Mouse (Mus musculus) ES-E14 (cell line): ENCODE measurements around the gene Galnt14. TPM values are rescaled to one million over a fixed set of nuclear protein-coding genes. Genes with fewer than 3 reads are reported as not detected.

Experiments
- DNase-seq: peaks from one replicate; pipeline ENCODE4 v3.0.0-alpha.2; 2013; ENCODE audit warnings: low read depth, low spot score
- H3K27ac ChIP-seq: 2 replicates; pipeline ENCODE4 v1.5.1; 2012; ENCODE audit warnings: low read depth, mild to moderate bottlenecking, low read length, moderate library complexity, mixed read lengths; ENCODE audit not compliant: poor library complexity, insufficient read depth, severe bottlenecking
- H3K36me3 ChIP-seq: 2 replicates; pipeline ENCODE4 v1.6.1; 2012; ENCODE audit warnings: mild to moderate bottlenecking, low read length, moderate library complexity, mixed read lengths; ENCODE audit not compliant: control insufficient read depth, poor library complexity, insufficient read depth, severe bottlenecking
- H3K4me1 ChIP-seq, 2 experiments: fragments of 150-350 bp in 1 of 2; sonication (generic) in 1 of 2; 2 replicates each; pipeline ENCODE4 v1.6.1; 2012; ENCODE audit warnings: low read length in 2 of 2, mild to moderate bottlenecking in 1 of 2, mixed read lengths in 1 of 2; ENCODE audit not compliant: control insufficient read depth in 2 of 2, insufficient read depth in 2 of 2, poor library complexity in 1 of 2
- H3K4me3 ChIP-seq, 2 experiments: fragments of 150-350 bp in 1 of 2; sonication (generic) in 1 of 2; 2 replicates each; pipeline ENCODE4 v1.5.1; 2012; ENCODE audit warnings: low read length in 2 of 2, low read depth in 1 of 2, mild to moderate bottlenecking in 1 of 2, mixed read lengths in 1 of 2; ENCODE audit not compliant: insufficient read depth in 1 of 2, poor library complexity in 1 of 2, severe bottlenecking in 1 of 2
- H3K9ac ChIP-seq: 2 replicates; pipeline ENCODE4 v1.6.1; 2012; ENCODE audit warnings: low read depth, mild to moderate bottlenecking, low read length, mixed read lengths; ENCODE audit not compliant: poor library complexity, insufficient read depth, severe bottlenecking
- H3K9me3 ChIP-seq: fragments of 150-350 bp; sonication (generic); 2 replicates; pipeline ENCODE4 v1.6.1; 2012; ENCODE audit warnings: low read depth, mild to moderate bottlenecking, low read length; ENCODE audit not compliant: control insufficient read depth, insufficient read depth
- CHD2 ChIP-seq: IDR thresholded peaks from 2 replicates; pipeline ENCODE4 v1.6.1; 2014; ENCODE audit warnings: mild to moderate bottlenecking, low read depth, low read length, inconsistent platforms
- HCFC1 ChIP-seq: IDR thresholded peaks from 2 replicates; pipeline ENCODE4 v1.6.1; 2012; ENCODE audit warnings: low read length, inconsistent platforms, borderline replicate concordance; ENCODE audit not compliant: insufficient read depth
- MAFK ChIP-seq: IDR thresholded peaks from 2 replicates; pipeline ENCODE4 v1.6.1; 2014; ENCODE audit warnings: mild to moderate bottlenecking, low read depth, low read length, inconsistent platforms; ENCODE audit not compliant: insufficient read depth
- ZC3H11A ChIP-seq: IDR thresholded peaks from 2 replicates; pipeline ENCODE4 v1.6.1; 2012; ENCODE audit warnings: low read depth, mild to moderate bottlenecking, inconsistent platforms, low read length, borderline replicate concordance
- ZNF384 ChIP-seq: IDR thresholded peaks from 2 replicates; pipeline ENCODE4 v1.6.1; 2012; ENCODE audit warnings: low read depth, low read length, inconsistent platforms
- in situ Hi-C, 2 experiments: fragments of 600-800 bp; cut with MboI; formaldehyde crosslinking; loops; one replicate each; pipeline ENCODE4 v1.15.1; 2025; ENCODE audit warnings: low sequenced_read_pairs in 2 of 2, inconsistent platforms in 1 of 2; ENCODE audit not compliant: unreplicated experiment in 2 of 2
- total RNA-seq: library from RNA; depleted of rRNA; stranded (reverse); fragments of 300-350 nt; gene quantifications from 2 replicates; pipeline ENCODE4 v1.2.3, GENCODE M21; 2012

The Galnt14 gene
- total RNA-seq, 1 experiment: 4.6 TPM

- Histone ChIP-seq H3K4me3 (no peak overlapping the region), H3K4me1 (no peaks in the 10 kb centered on the region), H3K27ac (no peak overlapping the region), H3K9ac (no peak overlapping the region), H3K36me3 (no peaks in the 10 kb centered on the region), H3K9me3 (no peaks in the 10 kb centered on the region)
- in situ Hi-C loops: no loop called here
- DNase-seq: no peak
- no peak for TF ChIP-seq CHD2
- no peak for TF ChIP-seq ZNF384
- TF ChIP-seq HCFC1: no peak
- no peak for TF ChIP-seq ZC3H11A
- no peak for TF ChIP-seq MAFK
Observed at GRCm38 (mm10) chr17:73716684-73717083, 6.4 kb upstream of the Galnt14 start.

- H3K27ac ChIP-seq: no peak overlapping the region
- H3K9ac ChIP-seq: no peak overlapping the region
- no peaks in the 10 kb centered on the region for H3K4me1 ChIP-seq
- TF ChIP-seq ZC3H11A (no peak), MAFK (no peak), HCFC1 (no peak), ZNF384 (no peak), CHD2 (no peak)
- no peak overlapping the region for H3K4me3 ChIP-seq
- H3K9me3 ChIP-seq: no peaks in the 10 kb centered on the region
- no peaks in the 10 kb centered on the region for H3K36me3 ChIP-seq
- in situ Hi-C loops: no loop called here
- no peak for DNase-seq
Observed at GRCm38 (mm10) chr17:73714440-73715221, 4.4 kb upstream of the Galnt14 start.

- TF ChIP-seq ZC3H11A (no peak), CHD2 (no peak), ZNF384 (no peak), MAFK (no peak), HCFC1 (no peak)
- H3K4me3 ChIP-seq: no peak overlapping the region
- no peak overlapping the region for H3K27ac ChIP-seq
- H3K9ac ChIP-seq: no peak overlapping the region
- H3K9me3 ChIP-seq: no peaks in the 10 kb centered on the region
- DNase-seq: no peak
- no peaks in the 10 kb centered on the region for H3K4me1 ChIP-seq
- in situ Hi-C loops: no loop called here
- H3K36me3 ChIP-seq: no peaks in the 10 kb centered on the region
Observed at GRCm38 (mm10) chr17:73713347-73713746, 3.1 kb upstream of the Galnt14 start.

- no peak overlapping the region for H3K9ac ChIP-seq
- H3K36me3 ChIP-seq: no peaks in the 10 kb centered on the region
- H3K9me3 ChIP-seq: no peaks in the 10 kb centered on the region
- DNase-seq: no peak
- in situ Hi-C loops: no loop called here
- no peaks in the 10 kb centered on the region for H3K4me1 ChIP-seq
- no peak for TF ChIP-seq MAFK
- no peak for TF ChIP-seq ZNF384
- TF ChIP-seq HCFC1: no peak
- no peak for TF ChIP-seq CHD2
- no peak overlapping the region for H3K4me3 ChIP-seq
- no peak overlapping the region for H3K27ac ChIP-seq
Observed at GRCm38 (mm10) chr17:73711919-73712318, 1.7 kb upstream of the Galnt14 start.
